Mouse (Mus musculus) erythroblast, embryonic 14.5 days (primary cell): ENCODE results near the gene Itprid1.

Experiments
- GATA1 ChIP-seq: IDR thresholded peaks from 2 replicates; pipeline ENCODE4 v1.6.1; 2012; ENCODE audit warnings: low read length, inconsistent platforms, mixed read lengths
- TAL1 ChIP-seq: IDR thresholded peaks from 3 replicates; pipeline ENCODE4 v1.6.1; 2012; ENCODE audit warnings: low read length, inconsistent platforms, mixed read lengths

DNA sequence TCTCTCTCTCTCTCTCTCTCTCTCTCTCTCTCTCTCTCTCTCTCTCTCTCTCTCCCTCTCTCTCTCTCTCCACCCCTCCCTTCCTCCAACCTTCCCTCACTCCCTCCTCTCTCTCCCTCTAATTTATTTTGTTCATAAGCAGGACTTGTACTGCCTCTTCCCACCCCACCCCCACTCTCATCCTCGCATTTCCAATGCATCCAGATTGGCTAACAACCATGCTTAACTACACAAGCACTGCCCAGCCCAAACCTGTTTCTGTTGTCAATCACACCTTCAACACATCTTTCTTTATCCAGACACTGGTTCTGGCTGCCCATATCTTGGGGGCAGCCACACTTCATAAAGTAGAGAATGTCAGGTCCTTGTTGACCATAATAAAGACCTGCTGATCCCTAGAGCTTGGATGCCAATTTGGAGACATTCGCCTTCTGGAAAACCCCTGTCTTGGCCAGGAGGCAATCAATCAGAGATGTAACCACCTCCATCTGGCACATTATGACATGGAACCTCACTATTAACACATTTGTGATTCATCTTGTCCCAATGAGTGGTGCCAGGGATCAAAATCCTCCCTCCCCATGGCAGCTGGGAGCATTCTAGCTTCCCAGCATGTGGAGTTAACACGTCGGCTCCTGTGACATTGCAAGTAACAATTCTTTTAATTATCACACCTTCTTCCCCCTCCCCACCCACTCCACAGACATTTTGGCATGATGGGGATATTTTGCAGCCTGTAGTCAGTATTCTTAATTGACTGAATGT lies 84.4 kb downstream of the Itprid1 start:
- TF ChIP-seq GATA1 (no peak), TAL1 (no peak)
